Mouse (Mus musculus): ENCODE results near the gene Rab3b. TPM values are rescaled to one million over a fixed set of nuclear protein-coding genes. Genes with fewer than 3 reads are reported as not detected.

Rab3b gene
- polyA plus RNA-seq, 1 experiment = 4.1 TPM

GRCm38 (mm10) chr4:108902886-108903285 is 24.0 kb downstream of the Rab3b start:
- H3K79me3 ChIP-seq (ENCODE audit: low read depth) = no peaks in the 10 kb centered on the region
- H3ac ChIP-seq (ENCODE audit: control insufficient read depth, insufficient read length, low read depth) = no peak overlapping the region
- no peaks in the 10 kb centered on the region for H3K36me3 ChIP-seq (ENCODE audit: control insufficient read depth, insufficient read depth)
- no peaks in the 10 kb centered on the region for H3K27me3 ChIP-seq (ENCODE audit: control insufficient read depth, insufficient read depth, insufficient read length)
- no peak overlapping the region for H3K4me3 ChIP-seq (ENCODE audit: insufficient read depth, poor library complexity, severe bottlenecking)
- H3K79me2 ChIP-seq (ENCODE audit: control insufficient read depth, insufficient read depth) = no peaks in the 10 kb centered on the region
- TF ChIP-seq CEBPB (IDR thresholded peaks at IDR 0.05; ENCODE audit: low read depth) = no peak
- no peak for TF ChIP-seq FOSL1 (IDR thresholded peaks at IDR 0.05; ENCODE audit: insufficient read depth, low read length, poor library complexity, severe bottlenecking)
- no peak for TF ChIP-seq MYOD1 (IDR thresholded peaks at IDR 0.05; ENCODE audit: control insufficient read depth, insufficient read length, low read depth)
- TF ChIP-seq MAX (IDR thresholded peaks at IDR 0.05) = no peak
- TF ChIP-seq MYOG (IDR thresholded peaks at IDR 0.05; ENCODE audit: control insufficient read depth, extremely low read depth, insufficient read length) = no peak
- no peak for TF ChIP-seq USF1 (IDR thresholded peaks at IDR 0.05; ENCODE audit: low read depth)
- no peak for TF ChIP-seq CTCF (IDR thresholded peaks at IDR 0.05; ENCODE audit: control insufficient read depth, insufficient read depth, insufficient read length)

DNA sequence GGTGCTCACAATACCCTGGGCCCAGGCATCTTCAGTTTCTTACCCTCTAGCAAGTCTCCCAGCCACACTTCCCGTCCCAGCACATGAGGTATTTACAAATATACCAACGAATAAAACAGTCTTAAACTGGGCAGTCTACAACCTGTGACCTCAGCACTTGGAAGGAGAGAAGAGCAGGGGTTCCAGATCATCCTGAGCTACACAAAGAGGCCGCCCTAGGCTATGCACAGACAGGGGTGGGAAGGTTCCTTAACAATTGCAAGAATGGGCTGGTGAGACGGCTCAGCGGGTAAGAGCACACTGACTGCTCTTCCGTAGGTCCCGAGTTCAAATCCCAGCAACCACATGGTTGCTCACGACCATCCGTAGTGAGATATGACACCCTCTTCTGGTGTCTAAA is 24.5 kb downstream of the Rab3b start:
- no peaks in the 10 kb centered on the region for H3K79me3 ChIP-seq (ENCODE audit: low read depth)
- H3K36me3 ChIP-seq (ENCODE audit: control insufficient read depth, insufficient read depth) = no peaks in the 10 kb centered on the region
- no peak overlapping the region for H3K4me3 ChIP-seq (ENCODE audit: insufficient read depth, poor library complexity, severe bottlenecking)
- TF ChIP-seq MYOG (IDR thresholded peaks at IDR 0.05; ENCODE audit: control insufficient read depth, extremely low read depth, insufficient read length) (no peak), MAX (IDR thresholded peaks at IDR 0.05) (no peak), CTCF (IDR thresholded peaks at IDR 0.05; ENCODE audit: control insufficient read depth, insufficient read depth, insufficient read length) (no peak), USF1 (IDR thresholded peaks at IDR 0.05; ENCODE audit: low read depth) (no peak), CEBPB (IDR thresholded peaks at IDR 0.05; ENCODE audit: low read depth) (no peak), FOSL1 (IDR thresholded peaks at IDR 0.05; ENCODE audit: insufficient read depth, low read length, poor library complexity, severe bottlenecking) (no peak), MYOD1 (IDR thresholded peaks at IDR 0.05; ENCODE audit: control insufficient read depth, insufficient read length, low read depth) (no peak)
- H3ac ChIP-seq (ENCODE audit: control insufficient read depth, insufficient read length, low read depth) = no peak overlapping the region
- no peaks in the 10 kb centered on the region for H3K79me2 ChIP-seq (ENCODE audit: control insufficient read depth, insufficient read depth)
- H3K27me3 ChIP-seq (ENCODE audit: control insufficient read depth, insufficient read depth, insufficient read length) = no peaks in the 10 kb centered on the region

DNA sequence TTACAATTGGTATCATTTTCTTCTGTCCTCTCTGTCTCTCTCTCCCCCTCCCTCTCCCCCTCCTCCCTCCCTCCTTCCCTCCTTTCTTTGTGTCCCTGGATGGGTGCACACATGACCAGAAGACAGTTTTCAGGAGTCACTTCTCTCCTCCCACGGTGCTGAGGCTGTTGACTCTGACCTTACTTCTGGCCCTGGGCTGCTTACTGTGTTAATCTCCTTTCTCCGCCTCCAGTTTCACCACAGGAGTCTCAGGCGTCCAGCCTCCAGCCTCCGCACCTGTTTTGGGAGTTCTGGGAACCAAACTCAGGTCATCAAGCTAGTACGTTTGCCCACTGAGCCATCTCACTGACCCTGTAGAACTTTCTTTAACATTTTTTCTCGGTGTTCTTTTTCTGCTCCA is 25.2 kb downstream of the Rab3b start:
- H3K36me3 ChIP-seq (ENCODE audit: control insufficient read depth, insufficient read depth) = no peaks in the 10 kb centered on the region
- TF ChIP-seq CTCF (IDR thresholded peaks at IDR 0.05; ENCODE audit: control insufficient read depth, insufficient read depth, insufficient read length) (no peak), MAX (IDR thresholded peaks at IDR 0.05) (no peak), FOSL1 (IDR thresholded peaks at IDR 0.05; ENCODE audit: insufficient read depth, low read length, poor library complexity, severe bottlenecking) (no peak), MYOD1 (IDR thresholded peaks at IDR 0.05; ENCODE audit: control insufficient read depth, insufficient read length, low read depth) (no peak), USF1 (IDR thresholded peaks at IDR 0.05; ENCODE audit: low read depth) (no peak), CEBPB (IDR thresholded peaks at IDR 0.05; ENCODE audit: low read depth) (no peak), MYOG (IDR thresholded peaks at IDR 0.05; ENCODE audit: control insufficient read depth, extremely low read depth, insufficient read length) (no peak)
- no peaks in the 10 kb centered on the region for H3K79me3 ChIP-seq (ENCODE audit: low read depth)
- no peak overlapping the region for H3K4me3 ChIP-seq (ENCODE audit: insufficient read depth, poor library complexity, severe bottlenecking)
- no peaks in the 10 kb centered on the region for H3K79me2 ChIP-seq (ENCODE audit: control insufficient read depth, insufficient read depth)
- H3ac ChIP-seq (ENCODE audit: control insufficient read depth, insufficient read length, low read depth) = no peak overlapping the region
- H3K27me3 ChIP-seq (ENCODE audit: control insufficient read depth, insufficient read depth, insufficient read length) = no peaks in the 10 kb centered on the region

DNA sequence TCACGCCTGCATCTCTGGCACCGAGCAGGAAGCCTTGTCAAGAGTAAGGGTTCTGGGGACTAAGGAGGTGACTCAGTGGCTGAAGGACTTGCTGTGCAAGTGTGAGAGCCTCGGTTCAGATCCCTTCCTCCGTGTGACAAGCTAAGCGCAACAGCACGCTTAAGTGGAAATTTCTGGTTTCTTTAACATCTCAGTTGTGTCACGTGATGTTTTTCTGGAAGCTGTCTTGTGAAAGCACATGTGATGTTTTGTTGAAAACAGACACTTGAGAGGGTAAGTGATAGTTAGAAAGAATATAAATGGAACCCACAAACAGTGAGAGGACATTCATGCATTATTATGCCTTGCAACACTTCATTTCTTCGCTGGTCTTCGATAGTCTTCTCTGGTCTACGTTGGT is 25.9 kb downstream of the Rab3b start:
- no peaks in the 10 kb centered on the region for H3K79me2 ChIP-seq (ENCODE audit: control insufficient read depth, insufficient read depth)
- no peak overlapping the region for H3ac ChIP-seq (ENCODE audit: control insufficient read depth, insufficient read length, low read depth)
- no peaks in the 10 kb centered on the region for H3K79me3 ChIP-seq (ENCODE audit: low read depth)
- H3K36me3 ChIP-seq (ENCODE audit: control insufficient read depth, insufficient read depth) = no peaks in the 10 kb centered on the region
- H3K4me3 ChIP-seq (ENCODE audit: insufficient read depth, poor library complexity, severe bottlenecking) = no peak overlapping the region
- no peaks in the 10 kb centered on the region for H3K27me3 ChIP-seq (ENCODE audit: control insufficient read depth, insufficient read depth, insufficient read length)
- TF ChIP-seq CEBPB (IDR thresholded peaks at IDR 0.05; ENCODE audit: low read depth) (no peak), CTCF (IDR thresholded peaks at IDR 0.05; ENCODE audit: control insufficient read depth, insufficient read depth, insufficient read length) (no peak), MYOG (IDR thresholded peaks at IDR 0.05; ENCODE audit: control insufficient read depth, extremely low read depth, insufficient read length) (no peak), MYOD1 (IDR thresholded peaks at IDR 0.05; ENCODE audit: control insufficient read depth, insufficient read length, low read depth) (no peak), USF1 (IDR thresholded peaks at IDR 0.05; ENCODE audit: low read depth) (no peak), MAX (IDR thresholded peaks at IDR 0.05) (no peak), FOSL1 (IDR thresholded peaks at IDR 0.05; ENCODE audit: insufficient read depth, low read length, poor library complexity, severe bottlenecking) (no peak)

DNA sequence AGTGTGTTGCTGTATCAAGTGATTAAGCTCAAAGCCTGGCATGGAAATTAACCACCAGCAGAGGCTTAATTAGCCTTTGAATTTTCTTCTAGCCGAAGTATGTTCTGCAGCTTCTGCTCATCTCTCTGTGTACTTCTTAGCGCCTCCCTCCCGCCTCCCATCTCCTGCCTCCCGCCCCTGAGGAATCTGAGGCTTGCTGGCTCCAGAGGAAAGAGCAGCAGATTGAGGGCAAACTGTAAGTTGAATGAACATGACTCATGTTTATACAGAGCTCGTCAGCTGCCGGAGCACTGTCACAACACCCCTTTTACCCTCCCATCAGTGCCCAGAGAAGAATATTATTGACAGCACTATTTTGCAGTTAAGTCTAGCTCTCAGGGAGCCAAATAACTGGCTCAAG is 27.0 kb downstream of the Rab3b start:
- no peaks in the 10 kb centered on the region for H3K27me3 ChIP-seq (ENCODE audit: control insufficient read depth, insufficient read depth, insufficient read length)
- no peaks in the 10 kb centered on the region for H3K79me3 ChIP-seq (ENCODE audit: low read depth)
- no peak overlapping the region for H3K4me3 ChIP-seq (ENCODE audit: insufficient read depth, poor library complexity, severe bottlenecking)
- TF ChIP-seq MYOG (IDR thresholded peaks at IDR 0.05; ENCODE audit: control insufficient read depth, extremely low read depth, insufficient read length) = no peak
- peak; percentile 33 for TF ChIP-seq MAX (IDR thresholded peaks at IDR 0.05)
- TF ChIP-seq FOSL1 (IDR thresholded peaks at IDR 0.05; ENCODE audit: insufficient read depth, low read length, poor library complexity, severe bottlenecking) = no peak
- no peak for TF ChIP-seq USF1 (IDR thresholded peaks at IDR 0.05; ENCODE audit: low read depth)
- TF ChIP-seq CTCF (IDR thresholded peaks at IDR 0.05; ENCODE audit: control insufficient read depth, insufficient read depth, insufficient read length) = no peak
- peak; percentile 42 for TF ChIP-seq MYOD1 (IDR thresholded peaks at IDR 0.05; ENCODE audit: control insufficient read depth, insufficient read length, low read depth)
- peak; percentile 42 for TF ChIP-seq CEBPB (IDR thresholded peaks at IDR 0.05; ENCODE audit: low read depth)
- no peaks in the 10 kb centered on the region for H3K79me2 ChIP-seq (ENCODE audit: control insufficient read depth, insufficient read depth)
- no peak overlapping the region for H3ac ChIP-seq (ENCODE audit: control insufficient read depth, insufficient read length, low read depth)
- no peaks in the 10 kb centered on the region for H3K36me3 ChIP-seq (ENCODE audit: control insufficient read depth, insufficient read depth)

GRCm38 (mm10) chr4:108907475-108907874 is 28.6 kb downstream of the Rab3b start:
- Histone ChIP-seq H3K4me3 (ENCODE audit: insufficient read depth, poor library complexity, severe bottlenecking) (no peak overlapping the region), H3K36me3 (ENCODE audit: control insufficient read depth, insufficient read depth) (no peaks in the 10 kb centered on the region), H3ac (ENCODE audit: control insufficient read depth, insufficient read length, low read depth) (no peak overlapping the region), H3K79me3 (ENCODE audit: low read depth) (no peaks in the 10 kb centered on the region), H3K27me3 (ENCODE audit: control insufficient read depth, insufficient read depth, insufficient read length) (no peaks in the 10 kb centered on the region), H3K79me2 (ENCODE audit: control insufficient read depth, insufficient read depth) (no peaks in the 10 kb centered on the region)
- no peak for TF ChIP-seq USF1 (IDR thresholded peaks at IDR 0.05; ENCODE audit: low read depth)

Measured in C2C12 (cell line).